Mouse (Mus musculus) stomach, postnatal 0 days (tissue): ENCODE measurements around the gene Limd1. TPM values are rescaled to one million over a fixed set of nuclear protein-coding genes. Genes with fewer than 3 reads are reported as not detected.

Experiments
- ATAC-seq: fragments of 200-750 bp; cut with Nextera tagmentation; 2 replicates; pipeline ENCODE4 v1.8.0; 2017; ENCODE audit not compliant: low FRiP score, low TSS enrichment
- DNase-seq: peaks from one replicate; pipeline ENCODE4 v3.0.0-alpha.2; 2016; ENCODE audit warnings: low spot score
- H3K27ac ChIP-seq: fragments of 300-500 bp; sonication (generic); replicated peaks from 2 replicates; pipeline ENCODE4 v1.5.1; 2014; ENCODE audit warnings: mild to moderate bottlenecking, control low read depth
- H3K27me3 ChIP-seq: fragments of 300-500 bp; sonication (generic); 2 replicates; pipeline ENCODE4 v1.6.1; 2014; ENCODE audit warnings: low read length; ENCODE audit not compliant: control insufficient read depth, insufficient read depth
- H3K36me3 ChIP-seq: fragments of 300-500 bp; sonication (generic); 2 replicates; pipeline ENCODE4 v1.6.1; 2014; ENCODE audit warnings: low read length, mixed read lengths; ENCODE audit not compliant: control insufficient read depth, insufficient read depth
- H3K4me1 ChIP-seq: fragments of 300-500 bp; sonication (generic); replicated peaks from 2 replicates; pipeline ENCODE4 v1.6.1; 2014; ENCODE audit warnings: antibody characterized with exemption; ENCODE audit not compliant: control insufficient read depth, insufficient read depth
- H3K4me2 ChIP-seq: fragments of 300-500 bp; sonication (generic); replicated peaks from 2 replicates; pipeline ENCODE4 v1.6.1; 2014; ENCODE audit warnings: low read depth, mild to moderate bottlenecking, control low read depth, moderate library complexity
- H3K4me3 ChIP-seq: fragments of 300-500 bp; sonication (generic); 2 replicates; pipeline ENCODE4 v1.5.1; 2014; ENCODE audit warnings: low read depth, low read length, control low read depth
- H3K9ac ChIP-seq: fragments of 300-500 bp; sonication (generic); 2 replicates; pipeline ENCODE4 v1.6.1; 2014; ENCODE audit warnings: mild to moderate bottlenecking, low read length, control low read depth, mixed read lengths
- H3K9me3 ChIP-seq: fragments of 300-500 bp; sonication (generic); 2 replicates; pipeline ENCODE4 v1.6.1; 2016; ENCODE audit warnings: low read length; ENCODE audit not compliant: control insufficient read depth
- CTCF ChIP-seq: IDR thresholded peaks from 2 replicates; pipeline ENCODE4 v1.5.1; 2016; ENCODE audit warnings: antibody characterized with exemption, low read depth, mild to moderate bottlenecking, moderate library complexity
- EP300 ChIP-seq: optimal IDR thresholded peaks from 2 replicates; pipeline ENCODE3; 2016; ENCODE audit warnings: antibody characterized with exemption
- WGBS: fragments of 180-500 bp; shearing (Covaris S2); extraction: QIAGEN DNeasy Blood & Tissue Kit; methylation state at CpG from one replicate; pipeline ENCODE4 v1.1.7; 2014; 5-methylcytosine and 5-hydroxymethylcytosine counted together
- polyA plus RNA-seq: library from polyadenylated mRNA; unstranded; fragments of >200 nt; fragmentation: Nextera tagmentation; extraction: Ambion mirVana; gene quantifications from 2 replicates; pipeline ENCODE4 v1.2.1, GENCODE M21; 2015

Gene Limd1
- polyA plus RNA-seq, 1 experiment from 2014 or later: 22.2 TPM

- no peak overlapping the region for H3K4me3 ChIP-seq
- H3K4me1 ChIP-seq: peaks cover 14% of the 10 kb centered on the region
- 24% methylated on average over 13 of the region's 13 CpGs for WGBS
- H3K27me3 ChIP-seq: no peaks in the 10 kb centered on the region
- no peak for TF ChIP-seq CTCF
- TF ChIP-seq EP300: no peak
- DNase-seq: peak; percentile 86
- H3K4me2 ChIP-seq: no peak overlapping the region; the same call in 1 of the 2 replicates
- H3K36me3 ChIP-seq: 0 out of 2 replicates have a peak, but pooled peaks cover 2% of the 10 kb centered on the region
- H3K27ac ChIP-seq: no peak overlapping the region; the same call in 1 of the 2 replicates
- H3K9me3 ChIP-seq: no peaks in the 10 kb centered on the region
- peak; percentile 80 for ATAC-seq
- H3K9ac ChIP-seq: no peak overlapping the region
Measured at GRCm38 (mm10) chr9:123496665-123497064, 18.2 kb downstream of the Limd1 start.

- Histone ChIP-seq H3K27ac (no peak overlapping the region), H3K4me2 (no peak overlapping the region), H3K4me1 (peaks cover 2% of the 10 kb centered on the region; the same call in 1 of the 2 replicates), H3K9me3 (no peaks in the 10 kb centered on the region), H3K36me3 (peaks cover 5% of the 10 kb centered on the region; the same call in 1 of the 2 replicates), H3K9ac (no peak overlapping the region; the same call in 1 of the 2 replicates), H3K27me3 (no peaks in the 10 kb centered on the region), H3K4me3 (no peak overlapping the region)
- WGBS: 62% methylated on average over 5 of the region's 5 CpGs
- ATAC-seq (no peak), DNase-seq (no peak)
- TF ChIP-seq CTCF: no peak
- TF ChIP-seq EP300: no peak
Measured at GRCm38 (mm10) chr9:123497906-123498305, 19.4 kb downstream of the Limd1 start.

- TF ChIP-seq CTCF: no peak
- no peak for TF ChIP-seq EP300
- H3K4me2 ChIP-seq: no peak overlapping the region
- DNase-seq: no peak
- H3K27ac ChIP-seq: no peak overlapping the region
- H3K27me3 ChIP-seq: no peaks in the 10 kb centered on the region
- no peaks in the 10 kb centered on the region for H3K9me3 ChIP-seq
- 77% methylated on average over 4 of the region's 4 CpGs for whole genome bisulfite sequencing
- H3K9ac ChIP-seq: no peak overlapping the region
- H3K36me3 ChIP-seq: peaks cover 8% of the 10 kb centered on the region; the same call in 1 of the 2 replicates
- ATAC-seq: no peak
- no peak overlapping the region for H3K4me3 ChIP-seq
- H3K4me1 ChIP-seq: peaks cover 2% of the 10 kb centered on the region; the same call in 1 of the 2 replicates
Measured at GRCm38 (mm10) chr9:123500480-123500879, 22.0 kb downstream of the Limd1 start.

- WGBS: 76% methylated on average over 5 of the region's 5 CpGs
- DNase-seq (no peak), ATAC-seq (no peak)
- no peak overlapping the region for H3K27ac ChIP-seq
- H3K9ac ChIP-seq: no peak overlapping the region
- H3K4me2 ChIP-seq: no peak overlapping the region
- no peak overlapping the region for H3K4me3 ChIP-seq
- no peaks in the 10 kb centered on the region for H3K4me1 ChIP-seq
- H3K27me3 ChIP-seq: no peaks in the 10 kb centered on the region
- H3K36me3 ChIP-seq: peaks cover 8% of the 10 kb centered on the region; the same call in 1 of the 2 replicates
- H3K9me3 ChIP-seq: no peaks in the 10 kb centered on the region
- TF ChIP-seq CTCF (no peak), EP300 (no peak)
Measured at GRCm38 (mm10) chr9:123503171-123503834, 24.8 kb downstream of the Limd1 start.

- Histone ChIP-seq H3K9ac (no peak overlapping the region), H3K9me3 (no peaks in the 10 kb centered on the region), H3K4me3 (no peak overlapping the region), H3K27me3 (no peaks in the 10 kb centered on the region), H3K4me1 (no peaks in the 10 kb centered on the region), H3K4me2 (no peak overlapping the region), H3K36me3 (peaks cover 8% of the 10 kb centered on the region; the same call in 1 of the 2 replicates), H3K27ac (no peak overlapping the region)
- 22% methylated on average over 2 of the region's 2 CpGs for WGBS
- ATAC-seq: peak; percentile 75
- DNase-seq: peak; percentile 58
- TF ChIP-seq EP300 (no peak), CTCF (peak; percentile 97)
Measured at GRCm38 (mm10) chr9:123504325-123504724, 25.8 kb downstream of the Limd1 start.

DNA sequence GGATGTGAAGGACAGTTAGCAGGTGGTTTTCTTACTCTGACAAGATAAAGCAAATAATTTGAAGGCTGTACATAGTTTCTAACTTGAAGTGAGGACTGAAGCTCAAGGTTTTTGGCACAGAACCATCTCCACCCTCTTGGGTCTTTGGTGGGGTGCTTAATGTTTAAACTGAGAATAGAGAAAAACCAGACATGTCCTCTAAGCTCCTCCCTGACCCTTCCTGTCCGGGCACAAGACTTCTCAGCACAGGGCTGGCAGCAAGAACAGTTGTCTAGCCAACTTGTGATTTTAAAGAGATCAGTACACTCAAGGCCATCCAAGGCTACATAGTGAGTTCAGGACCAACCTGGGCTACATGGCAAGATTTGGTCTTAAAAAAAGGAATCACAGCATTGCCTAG, 27.1 kb downstream of the Limd1 start:
- DNase-seq: no peak
- Histone ChIP-seq H3K4me1 (no peaks in the 10 kb centered on the region), H3K27ac (no peak overlapping the region), H3K9me3 (no peaks in the 10 kb centered on the region), H3K27me3 (no peaks in the 10 kb centered on the region), H3K36me3 (peaks cover 6% of the 10 kb centered on the region; the same call in 1 of the 2 replicates), H3K4me2 (no peak overlapping the region), H3K9ac (no peak overlapping the region), H3K4me3 (no peak overlapping the region)
- no peak for ATAC-seq
- WGBS: 23% methylated on average over 1 of the region's 1 CpGs
- no peak; the same call in 1 of the 2 replicates for TF ChIP-seq CTCF
- TF ChIP-seq EP300: no peak
